Mouse (Mus musculus): Measurements from ENCODE around the gene Tcte3. TPM values are rescaled to one million over a fixed set of nuclear protein-coding genes. Genes with fewer than 3 reads are reported as not detected.
"Not testable (repeated sequence)": the region's sequence is repeated elsewhere in the genome, so short reads cannot be mapped to it uniquely, and the experiment has no call there.

Gene Tcte3
- total RNA-seq (2021): not detected

DNA sequence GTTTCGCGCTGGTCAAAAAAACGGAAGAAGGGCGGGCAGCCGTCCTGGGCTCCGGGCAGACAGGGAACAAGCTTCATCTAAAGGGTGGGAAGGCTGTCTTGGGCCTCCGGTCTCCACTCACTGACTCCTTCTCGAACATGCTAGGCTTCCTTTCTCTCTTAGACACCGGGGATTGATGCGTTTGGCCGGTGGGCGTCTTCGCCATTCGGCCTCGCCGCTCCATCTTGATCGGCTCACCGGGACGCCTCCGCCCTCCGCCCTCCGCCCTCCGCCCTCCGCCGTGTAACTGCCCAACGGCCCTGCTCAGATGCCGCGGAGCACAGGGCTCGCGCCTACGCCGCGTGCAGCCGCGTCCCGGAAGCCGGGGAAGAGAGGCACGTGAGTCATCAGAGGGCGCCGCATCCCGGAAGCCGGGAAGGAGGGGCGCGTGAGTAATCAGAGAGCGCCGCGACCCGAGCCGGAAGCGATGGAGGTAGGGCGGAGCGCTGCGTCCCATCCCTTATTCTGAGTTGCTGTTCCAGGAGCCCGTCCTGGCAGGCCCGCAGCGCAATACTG, at the start of gene Tcte3, which contains the start of the genes Ermard and Gm3448:
Tcte3 (minus strand) TSS at position 314 of the 555 bp plus-strand sequence.
Ermard (plus strand) TSS at position 34 of the 555 bp plus-strand sequence.
Gm3448 (minus strand) TSS at position 363 of the 555 bp plus-strand sequence.
- intact Hi-C loops (cut with DNase I): not testable (repeated sequence)
- peak in 1 of 2 experiments; percentile 63 for DNase-seq

DNA sequence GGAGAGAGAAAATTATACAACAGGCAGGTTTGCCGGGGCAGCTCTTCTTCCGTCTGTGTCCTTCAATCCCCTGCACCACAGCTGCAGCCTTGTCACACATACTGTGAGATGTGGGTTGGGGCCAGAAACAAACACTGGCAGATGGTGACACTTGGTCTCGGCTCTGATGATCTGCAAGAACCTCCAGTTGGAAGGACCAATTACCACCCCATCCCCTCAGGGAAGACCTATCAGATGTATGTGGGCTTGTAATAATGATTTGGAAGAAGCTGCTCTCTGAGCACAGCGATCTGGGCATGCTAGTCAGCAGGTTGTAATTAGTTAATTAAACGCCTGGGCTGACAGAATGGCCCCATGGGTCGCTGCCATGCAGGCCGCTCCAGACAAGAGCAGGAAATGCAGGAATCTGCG, 47.3 kb upstream of the Tcte3 start:
- intact Hi-C loops (cut with DNase I): no loop called here
- no peak for DNase-seq

GRCm38 (mm10) chr17:15088166-15088565, 46.9 kb upstream of the Tcte3 start:
- intact Hi-C loops (cut with DNase I): no loop called here
- DNase-seq: no peak

DNA sequence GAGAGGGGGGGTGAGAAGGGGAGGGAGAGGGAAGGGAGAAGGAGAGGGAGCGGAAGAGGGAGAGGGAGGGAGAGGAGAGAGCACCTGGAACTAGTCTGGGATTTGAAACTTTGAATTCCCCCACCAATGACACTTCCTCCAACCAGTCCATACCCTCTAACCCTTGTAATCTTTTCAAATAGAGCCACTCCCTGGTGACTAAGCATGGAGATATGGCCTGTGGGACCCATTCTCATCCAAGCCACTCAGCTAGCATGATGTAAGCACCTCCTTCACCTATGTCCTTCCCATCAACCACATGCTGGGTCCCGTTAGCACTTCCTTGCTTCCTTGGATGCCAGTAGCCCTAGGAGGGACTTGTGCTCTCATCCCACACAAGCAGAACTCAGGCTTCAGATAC, 43.7 kb upstream of the Tcte3 start:
- no peak for DNase-seq
- intact Hi-C loops (cut with DNase I): no loop called here

GRCm38 (mm10) chr17:15084226-15084848, 43.0 kb upstream of the Tcte3 start:
- intact Hi-C loops (cut with DNase I): no loop called here

GRCm38 (mm10) chr17:15077536-15077935, 36.2 kb upstream of the Tcte3 start:
- DNase-seq: no peak
- intact Hi-C loops (cut with DNase I): no loop called here

More at GRCm38 (mm10) chr17:15084226-15084848, 43.0 kb upstream of the Tcte3 start:
- no peak for DNase-seq

DNA sequence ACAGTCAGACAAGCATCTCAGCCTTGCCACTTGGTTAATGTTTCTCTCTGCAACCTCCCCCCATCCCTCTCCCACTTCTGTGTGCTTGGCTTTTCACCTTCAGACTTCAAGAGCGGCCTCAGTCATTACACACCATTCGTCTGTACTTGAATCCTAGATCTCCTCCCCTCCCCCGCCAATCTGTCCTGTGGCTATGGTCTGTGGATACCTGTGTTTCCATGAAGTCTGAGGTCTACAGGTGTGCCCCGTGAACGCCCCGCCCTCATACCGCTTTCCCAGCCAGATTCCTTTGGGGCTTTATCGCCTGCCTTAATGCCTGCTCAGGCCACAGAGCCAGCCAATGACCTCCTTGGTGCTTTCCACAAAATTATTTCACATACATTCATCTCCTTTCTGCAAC, 33.7 kb upstream of the Tcte3 start:
- intact Hi-C loops (cut with DNase I): no loop called here
- no peak for DNase-seq

DNA sequence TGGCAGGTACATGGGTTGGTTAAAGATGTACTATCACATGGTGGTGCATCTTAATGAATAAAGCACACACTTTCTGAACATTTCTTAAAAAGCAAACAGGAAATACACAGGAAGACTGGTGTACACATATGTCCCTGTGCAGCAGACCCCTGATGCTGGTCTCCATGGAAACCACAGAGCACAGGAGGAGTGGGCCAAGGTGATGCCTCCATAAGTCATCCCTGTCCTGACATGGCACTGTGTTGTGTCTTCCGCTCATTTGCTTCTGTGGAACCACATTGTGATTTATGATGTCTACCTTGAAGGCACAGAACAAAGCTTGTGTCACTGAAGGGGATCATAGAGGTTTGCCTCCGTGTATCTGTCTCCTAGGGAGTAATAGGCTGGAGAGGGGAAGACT, 30.9 kb upstream of the Tcte3 start:
- intact Hi-C loops (cut with DNase I): no loop called here
- DNase-seq: no peak

- intact Hi-C loops (cut with DNase I): loop anchor here (5.0 kb wide), 2 partner anchors 123 to 218 kb away; no protein-coding TSS in a partner anchor
- DNase-seq: no peak
These were observed 27.8 kb upstream of the Tcte3 start for GRCm38 (mm10) chr17:15069124-15069523.

GRCm38 (mm10) chr17:15068040-15068792, 26.9 kb upstream of the Tcte3 start:
- DNase-seq: no peak
- intact Hi-C loops (cut with DNase I): loop anchor here (5.0 kb wide), 2 partner anchors 124 to 219 kb away; no protein-coding TSS in a partner anchor

- DNase-seq: no peak
- intact Hi-C loops (cut with DNase I): loop anchor here (5.0 kb wide), 2 partner anchors 125 to 220 kb away; no protein-coding TSS in a partner anchor
These were observed 25.6 kb upstream of the Tcte3 start for GRCm38 (mm10) chr17:15066911-15067310.

DNA sequence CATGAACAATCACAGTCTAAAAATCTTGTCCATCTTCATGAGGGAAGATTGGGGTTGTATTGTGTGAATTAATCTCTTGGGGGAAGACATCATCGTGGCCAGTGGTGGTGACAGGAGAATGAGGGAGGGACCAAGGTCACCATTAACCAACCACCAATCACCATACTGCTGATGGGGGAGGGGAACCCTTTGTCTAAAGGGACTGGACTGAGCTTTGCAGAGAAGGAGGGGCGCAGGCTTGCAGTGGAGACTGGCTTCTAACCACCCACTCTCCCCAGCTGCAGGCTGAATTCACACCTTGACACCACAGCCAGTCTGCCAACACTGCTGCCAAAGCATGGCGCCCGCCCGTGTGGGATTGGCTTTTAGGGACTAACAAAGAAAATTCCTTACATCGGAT, 24.8 kb upstream of the Tcte3 start:
- intact Hi-C loops (cut with DNase I): loop anchor here (5.0 kb wide), 2 partner anchors 126 to 221 kb away; no protein-coding TSS in a partner anchor
- DNase-seq: peak in 1 of 2 experiments; percentile 6

DNA sequence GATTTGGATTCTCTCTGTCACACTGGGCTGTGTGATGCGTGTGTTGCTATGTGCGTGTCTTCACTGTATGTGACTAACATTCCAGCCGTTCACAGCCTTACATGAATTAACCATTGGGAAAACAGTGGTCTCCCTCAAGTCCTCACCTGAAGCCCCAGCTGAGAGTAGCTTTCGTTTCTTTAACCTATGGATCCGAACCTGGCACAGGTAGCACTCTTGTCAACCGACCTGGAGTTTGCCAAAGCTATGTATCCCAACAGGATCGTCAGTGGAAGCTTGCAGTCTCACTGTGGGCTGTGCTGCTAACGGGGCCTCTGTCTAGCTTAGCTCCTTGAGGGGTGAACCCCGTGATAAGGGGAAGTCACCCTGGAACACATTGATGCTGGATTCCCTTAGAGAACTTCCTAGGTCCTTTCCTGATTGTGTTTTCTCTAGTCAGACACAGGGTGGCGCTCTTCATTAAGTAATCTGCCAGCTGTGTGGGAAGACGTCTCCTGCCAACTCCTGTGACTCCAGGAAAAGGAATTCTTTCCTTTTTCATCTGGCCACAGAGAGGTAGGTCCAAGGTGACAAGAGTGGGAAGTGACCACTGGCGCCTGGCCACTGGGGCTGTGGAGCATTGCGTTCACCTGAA, 24.2 kb upstream of the Tcte3 start:
- DNase-seq: peak; percentile 68 to 76
- intact Hi-C loops (cut with DNase I): loop anchor here (1.0 to 5.0 kb wide), 4 partner anchors 127 to 402 kb away; no protein-coding TSS in a partner anchor

DNA sequence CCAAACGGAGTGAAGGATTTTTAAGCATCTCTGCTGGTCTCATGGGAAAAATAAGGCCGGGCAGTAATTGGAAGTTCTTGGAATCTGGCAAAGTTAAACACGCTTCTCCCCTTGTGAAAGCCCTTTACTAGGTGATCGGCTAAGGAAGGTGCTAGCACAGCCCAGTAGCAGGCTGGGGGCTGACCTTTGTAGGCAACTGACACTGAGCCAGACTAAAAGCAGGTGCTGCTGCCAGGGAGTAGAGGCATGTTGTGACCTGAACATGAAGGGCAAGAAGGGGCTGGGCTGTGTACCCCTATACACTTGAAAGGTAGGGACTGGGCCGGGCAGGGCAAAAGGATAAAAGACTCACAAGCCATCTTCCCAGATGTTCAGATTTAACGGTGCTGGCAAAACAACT, 19.1 kb upstream of the Tcte3 start:
- DNase-seq: no peak
- intact Hi-C loops (cut with DNase I): no loop called here

GRCm38 (mm10) chr17:15059646-15060045, 18.4 kb upstream of the Tcte3 start:
- intact Hi-C loops (cut with DNase I): no loop called here
- DNase-seq: no peak

GRCm38 (mm10) chr17:15058161-15058591, 16.9 kb upstream of the Tcte3 start:
- intact Hi-C loops (cut with DNase I): no loop called here
- DNase-seq: peak in 1 of 2 experiments; percentile 25

DNA sequence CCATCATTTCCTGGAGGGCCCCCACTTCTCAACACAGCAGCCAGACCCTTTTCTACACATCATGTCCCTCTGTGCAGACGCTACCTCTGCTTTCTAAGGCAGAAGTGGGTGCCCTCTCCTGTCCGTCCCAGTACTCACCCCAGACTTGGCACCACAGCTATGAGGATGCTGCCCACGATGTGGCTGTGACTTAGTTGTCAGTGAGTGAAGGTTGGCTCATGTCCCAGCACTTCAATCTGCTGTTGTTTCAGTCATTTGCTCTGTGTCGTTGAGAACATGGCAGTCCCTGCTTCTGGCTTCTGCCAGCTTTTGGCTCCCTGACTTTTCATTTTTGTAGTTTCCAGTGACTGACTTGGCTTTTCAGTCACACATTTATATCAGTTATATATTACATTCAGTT, 14.6 kb upstream of the Tcte3 start:
- peak in 1 of 2 experiments; percentile 1 for DNase-seq
- intact Hi-C loops (cut with DNase I): no loop called here

GRCm38 (mm10) chr17:15053829-15054200, 12.5 kb upstream of the Tcte3 start:
- peak in 1 of 2 experiments; percentile 1 for DNase-seq
- intact Hi-C loops (cut with DNase I): not testable (repeated sequence)

- intact Hi-C loops (cut with DNase I): not testable (repeated sequence)
- DNase-seq: peak in 1 of 2 experiments; percentile 1
These were observed 12.0 kb upstream of the Tcte3 start for GRCm38 (mm10) chr17:15053183-15053828.

GRCm38 (mm10) chr17:15052766-15053165, 11.5 kb upstream of the Tcte3 start:
- DNase-seq; intact Hi-C loops (cut with DNase I): not testable (repeated sequence)

Data from heart, postnatal 36 days (tissue).